Mouse (Mus musculus) C2C12 (cell line): ENCODE results near the gene 2010111I01Rik. TPM values are rescaled to one million over a fixed set of nuclear protein-coding genes. Genes with fewer than 3 reads are reported as not detected.

ENCODE experiments used
- H3K27me3 ChIP-seq: one replicate; pipeline ENCODE4 v1.6.1; 2011; ENCODE audit not compliant: control insufficient read depth, insufficient read depth, insufficient read length
- H3K36me3 ChIP-seq: one replicate; pipeline ENCODE4 v1.6.1; 2011; ENCODE audit not compliant: control insufficient read depth, insufficient read depth
- H3K4me3 ChIP-seq: one replicate; pipeline ENCODE4 v1.5.1; 2011; ENCODE audit warnings: mild to moderate bottlenecking, control low read depth; ENCODE audit not compliant: poor library complexity, insufficient read depth, severe bottlenecking
- H3K79me2 ChIP-seq: one replicate; pipeline ENCODE4 v1.6.1; 2011; ENCODE audit not compliant: control insufficient read depth, insufficient read depth
- H3K79me3 ChIP-seq: one replicate; pipeline ENCODE4 v1.6.1; 2011; ENCODE audit warnings: low read depth, control low read depth
- H3ac ChIP-seq: one replicate; pipeline ENCODE3; 2011; ENCODE audit warnings: low read depth; ENCODE audit not compliant: control insufficient read depth, insufficient read length
- CEBPB ChIP-seq: IDR thresholded peaks from one replicate; pipeline ENCODE4 v1.6.1; 2011; ENCODE audit warnings: low read depth, mild to moderate bottlenecking, control low read depth, moderate library complexity
- CTCF ChIP-seq: IDR thresholded peaks from one replicate; pipeline ENCODE4 v1.5.1; 2011; ENCODE audit not compliant: control insufficient read depth, insufficient read depth, insufficient read length
- FOSL1 ChIP-seq: IDR thresholded peaks from one replicate; pipeline ENCODE4 v1.8.0; 2011; ENCODE audit warnings: mild to moderate bottlenecking, low read length; ENCODE audit not compliant: poor library complexity, insufficient read depth, severe bottlenecking
- MAX ChIP-seq: IDR thresholded peaks from one replicate; pipeline ENCODE4 v1.6.1; 2011; ENCODE audit warnings: mild to moderate bottlenecking, control low read depth
- MYOD1 ChIP-seq: IDR thresholded peaks from one replicate; pipeline ENCODE4 v1.6.1; 2011; ENCODE audit warnings: low read depth; ENCODE audit not compliant: control insufficient read depth, insufficient read length
- MYOG ChIP-seq: IDR thresholded peaks from one replicate; pipeline ENCODE4 v1.6.1; 2011; ENCODE audit not compliant: control insufficient read depth, insufficient read length; ENCODE audit errors: extremely low read depth
- USF1 ChIP-seq: IDR thresholded peaks from one replicate; pipeline ENCODE4 v1.6.1; 2011; ENCODE audit warnings: low read depth, mild to moderate bottlenecking, control low read depth, moderate library complexity
- polyA plus RNA-seq: library from polyadenylated mRNA; unstranded; fragments of >200 nt; fragmentation: generic; extraction: Trizol; gene quantifications from one replicate; pipeline ENCODE4 v1.2.1, GENCODE M21; 2012; ENCODE audit warnings: missing spikeins

The 2010111I01Rik gene
- polyA plus RNA-seq, 1 experiment, result 91.7 TPM

GRCm38 (mm10) chr13:63293647-63294046 lies 329.0 kb downstream of the 2010111I01Rik start:
- TF ChIP-seq CEBPB (no peak), MYOG (no peak), USF1 (no peak), MYOD1 (no peak), MAX (no peak), FOSL1 (no peak), CTCF (no peak)
- H3ac ChIP-seq, result no peak overlapping the region
- peaks cover 42% of the 10 kb centered on the region for H3K79me3 ChIP-seq
- no peak overlapping the region for H3K4me3 ChIP-seq
- H3K79me2 ChIP-seq, result peaks cover 92% of the 10 kb centered on the region
- H3K27me3 ChIP-seq, result no peaks in the 10 kb centered on the region
- H3K36me3 ChIP-seq, result peaks cover 95% of the 10 kb centered on the region

- H3K79me2 ChIP-seq, result peaks cover 88% of the 10 kb centered on the region
- no peak overlapping the region for H3ac ChIP-seq
- H3K4me3 ChIP-seq, result no peak overlapping the region
- peaks cover 37% of the 10 kb centered on the region for H3K79me3 ChIP-seq
- TF ChIP-seq MYOG (no peak), USF1 (no peak), MYOD1 (no peak), CEBPB (no peak), FOSL1 (no peak), CTCF (no peak), MAX (no peak)
- H3K36me3 ChIP-seq, result peaks cover 94% of the 10 kb centered on the region
- H3K27me3 ChIP-seq, result no peaks in the 10 kb centered on the region
Observed at GRCm38 (mm10) chr13:63294359-63295193, 329.9 kb downstream of the 2010111I01Rik start.

- TF ChIP-seq FOSL1 (no peak), CTCF (no peak)
- Histone ChIP-seq H3K36me3 (peaks cover 94% of the 10 kb centered on the region), H3K27me3 (no peaks in the 10 kb centered on the region)
Observed at GRCm38 (mm10) chr13:63296300-63296699, 331.6 kb downstream of the 2010111I01Rik start.

GRCm38 (mm10) chr13:63297003-63297402 lies 332.3 kb downstream of the 2010111I01Rik start:
- no peak overlapping the region for H3ac ChIP-seq
- TF ChIP-seq MYOD1 (no peak), MYOG (no peak), USF1 (no peak), FOSL1 (no peak), MAX (no peak), CEBPB (no peak), CTCF (no peak)
- H3K36me3 ChIP-seq, result peaks cover 94% of the 10 kb centered on the region
- H3K27me3 ChIP-seq, result no peaks in the 10 kb centered on the region
- peaks cover 15% of the 10 kb centered on the region for H3K79me3 ChIP-seq
- H3K4me3 ChIP-seq, result no peak overlapping the region
- peaks cover 63% of the 10 kb centered on the region for H3K79me2 ChIP-seq

More at GRCm38 (mm10) chr13:63296300-63296699, 331.6 kb downstream of the 2010111I01Rik start:
- Histone ChIP-seq H3K79me2 (peaks cover 71% of the 10 kb centered on the region), H3K79me3 (peaks cover 20% of the 10 kb centered on the region), H3ac (no peak overlapping the region), H3K4me3 (no peak overlapping the region)

- Histone ChIP-seq H3K79me3 (peaks cover 13% of the 10 kb centered on the region), H3K4me3 (no peak overlapping the region), H3ac (no peak overlapping the region), H3K27me3 (no peaks in the 10 kb centered on the region), H3K36me3 (peaks cover 97% of the 10 kb centered on the region), H3K79me2 (peaks cover 54% of the 10 kb centered on the region)
- TF ChIP-seq MYOD1, result no peak
- TF ChIP-seq MAX, result no peak
- no peak for TF ChIP-seq CTCF
Observed at GRCm38 (mm10) chr13:63297933-63298332, 333.2 kb downstream of the 2010111I01Rik start.

GRCm38 (mm10) chr13:63298931-63299330 lies 334.2 kb downstream of the 2010111I01Rik start:
- peaks cover 44% of the 10 kb centered on the region for H3K79me2 ChIP-seq
- no peaks in the 10 kb centered on the region for H3K27me3 ChIP-seq
- peaks cover 98% of the 10 kb centered on the region for H3K36me3 ChIP-seq
- peaks cover 6% of the 10 kb centered on the region for H3K79me3 ChIP-seq
- H3ac ChIP-seq, result no peak overlapping the region
- TF ChIP-seq MYOG (no peak), FOSL1 (no peak), MAX (no peak), MYOD1 (no peak), CTCF (no peak), USF1 (no peak), CEBPB (no peak)
- H3K4me3 ChIP-seq, result no peak overlapping the region
